Mouse (Mus musculus): ENCODE data around the gene Gsto2.

Gsto2 gene

GRCm38 (mm10) chr19:47891562-47892312 lies 26.4 kb downstream of the Gsto2 start:
- DNase-seq, result no peak

- no peak for DNase-seq
These were observed 27.8 kb downstream of the Gsto2 start for GRCm38 (mm10) chr19:47893092-47893491.

GRCm38 (mm10) chr19:47898472-47899079 lies 33.2 kb downstream of the Gsto2 start:
- DNase-seq, result no peak

- DNase-seq, result no peak
These were observed 34.7 kb downstream of the Gsto2 start for GRCm38 (mm10) chr19:47900012-47900411.

- no peak for DNase-seq
These were observed 35.2 kb downstream of the Gsto2 start for GRCm38 (mm10) chr19:47900558-47900957.

GRCm38 (mm10) chr19:47902316-47903201 lies 37.2 kb downstream of the Gsto2 start:
- no peak for DNase-seq

- DNase-seq, result no peak
These were observed 38.3 kb downstream of the Gsto2 start for GRCm38 (mm10) chr19:47903679-47904078.

- no peak for DNase-seq
These were observed 39.7 kb downstream of the Gsto2 start for GRCm38 (mm10) chr19:47905081-47905480.

- no peak for DNase-seq
These were observed 40.3 kb downstream of the Gsto2 start for GRCm38 (mm10) chr19:47905603-47906002.

GRCm38 (mm10) chr19:47907596-47907995 lies 42.3 kb downstream of the Gsto2 start:
- no peak for DNase-seq

GRCm38 (mm10) chr19:47908961-47909371 lies 43.6 kb downstream of the Gsto2 start:
- no peak for DNase-seq

GRCm38 (mm10) chr19:47909387-47910116 lies 44.2 kb downstream of the Gsto2 start:
- DNase-seq, result no peak

GRCm38 (mm10) chr19:47910117-47910618 lies 44.8 kb downstream of the Gsto2 start:
- no peak for DNase-seq

- DNase-seq, result no peak
These were observed 45.4 kb downstream of the Gsto2 start for GRCm38 (mm10) chr19:47910751-47911150.

- DNase-seq, result no peak
These were observed 48.0 kb downstream of the Gsto2 start for GRCm38 (mm10) chr19:47913344-47913743.

GRCm38 (mm10) chr19:47914191-47914590 lies 48.9 kb downstream of the Gsto2 start:
- no peak for DNase-seq

GRCm38 (mm10) chr19:47915251-47915650 lies 49.9 kb downstream of the Gsto2 start:
- DNase-seq, result no peak

GRCm38 (mm10) chr19:47917396-47917795 lies 52.1 kb downstream of the Gsto2 start:
- no peak for DNase-seq

- DNase-seq, result no peak
These were observed 52.7 kb downstream of the Gsto2 start for GRCm38 (mm10) chr19:47918016-47918415.

- DNase-seq, result no peak
These were observed 53.2 kb downstream of the Gsto2 start for GRCm38 (mm10) chr19:47918455-47919101.

- DNase-seq, result peak; percentile 4
These were observed 54.0 kb downstream of the Gsto2 start, which contains the start of the genes Cfap43 and Itprip for GRCm38 (mm10) chr19:47919126-47919965. Gene Cfap43, minus strand, starts transcription at chr19:47919287. Gene Itprip, minus strand, starts transcription at chr19:47919299.
